Mouse (Mus musculus) neural tube, embryonic 15.5 days (tissue): ENCODE measurements around the gene Ttc1. TPM values are rescaled to one million over a fixed set of nuclear protein-coding genes. Genes with fewer than 3 reads are reported as not detected.
A peak's percentile ranks its signal among the peaks of the same experiment; 100 is the strongest.

Source experiments
- ATAC-seq: fragments of 200-750 bp; cut with Nextera tagmentation; 2 replicates; pipeline ENCODE4 v1.8.0; 2017; ENCODE audit warnings: mild to moderate bottlenecking, moderate TSS enrichment, moderate library complexity; ENCODE audit not compliant: low FRiP score
- H3K27ac ChIP-seq: fragments of 300-500 bp; sonication (generic); replicated peaks from 2 replicates; pipeline ENCODE4 v1.5.1; 2015; ENCODE audit warnings: mild to moderate bottlenecking, inconsistent platforms
- H3K27me3 ChIP-seq: fragments of 300-500 bp; sonication (generic); replicated peaks from 2 replicates; pipeline ENCODE4 v1.6.1; 2015; ENCODE audit warnings: inconsistent platforms
- H3K36me3 ChIP-seq: fragments of 300-500 bp; sonication (generic); 2 replicates; pipeline ENCODE4 v1.6.1; 2015; ENCODE audit warnings: inconsistent platforms
- H3K4me1 ChIP-seq: fragments of 300-500 bp; sonication (generic); 2 replicates; pipeline ENCODE4 v1.6.1; 2015; ENCODE audit warnings: inconsistent platforms
- H3K4me2 ChIP-seq: fragments of 300-500 bp; sonication (generic); 2 replicates; pipeline ENCODE4 v1.6.1; 2015; ENCODE audit warnings: inconsistent platforms, mild to moderate bottlenecking, moderate library complexity
- H3K4me3 ChIP-seq: fragments of 300-500 bp; sonication (generic); replicated peaks from 2 replicates; pipeline ENCODE4 v1.5.1; 2015; ENCODE audit warnings: mild to moderate bottlenecking, inconsistent platforms
- H3K9ac ChIP-seq: fragments of 300-500 bp; sonication (generic); replicated peaks from 2 replicates; pipeline ENCODE4 v1.6.1; 2015; ENCODE audit warnings: mild to moderate bottlenecking, inconsistent platforms
- H3K9me3 ChIP-seq: fragments of 300-500 bp; sonication (generic); replicated peaks from 2 replicates; pipeline ENCODE4 v1.6.1; 2016; ENCODE audit warnings: inconsistent platforms
- whole genome bisulfite sequencing: fragments of 180-500 bp; shearing (Covaris S2); methylation state at CpG from one replicate; pipeline ENCODE4 v1.1.7; 2015; ENCODE audit warnings: mixed read lengths; 5-methylcytosine and 5-hydroxymethylcytosine counted together
- polyA plus RNA-seq: library from polyadenylated mRNA; unstranded; fragments of >200 nt; fragmentation: Nextera tagmentation; extraction: Ambion mirVana; gene quantifications from 2 replicates; pipeline ENCODE4 v1.2.1, GENCODE M21; 2015

The Ttc1 gene
- polyA plus RNA-seq = 73.8 and 77.8 TPM in 2 replicates

DNA sequence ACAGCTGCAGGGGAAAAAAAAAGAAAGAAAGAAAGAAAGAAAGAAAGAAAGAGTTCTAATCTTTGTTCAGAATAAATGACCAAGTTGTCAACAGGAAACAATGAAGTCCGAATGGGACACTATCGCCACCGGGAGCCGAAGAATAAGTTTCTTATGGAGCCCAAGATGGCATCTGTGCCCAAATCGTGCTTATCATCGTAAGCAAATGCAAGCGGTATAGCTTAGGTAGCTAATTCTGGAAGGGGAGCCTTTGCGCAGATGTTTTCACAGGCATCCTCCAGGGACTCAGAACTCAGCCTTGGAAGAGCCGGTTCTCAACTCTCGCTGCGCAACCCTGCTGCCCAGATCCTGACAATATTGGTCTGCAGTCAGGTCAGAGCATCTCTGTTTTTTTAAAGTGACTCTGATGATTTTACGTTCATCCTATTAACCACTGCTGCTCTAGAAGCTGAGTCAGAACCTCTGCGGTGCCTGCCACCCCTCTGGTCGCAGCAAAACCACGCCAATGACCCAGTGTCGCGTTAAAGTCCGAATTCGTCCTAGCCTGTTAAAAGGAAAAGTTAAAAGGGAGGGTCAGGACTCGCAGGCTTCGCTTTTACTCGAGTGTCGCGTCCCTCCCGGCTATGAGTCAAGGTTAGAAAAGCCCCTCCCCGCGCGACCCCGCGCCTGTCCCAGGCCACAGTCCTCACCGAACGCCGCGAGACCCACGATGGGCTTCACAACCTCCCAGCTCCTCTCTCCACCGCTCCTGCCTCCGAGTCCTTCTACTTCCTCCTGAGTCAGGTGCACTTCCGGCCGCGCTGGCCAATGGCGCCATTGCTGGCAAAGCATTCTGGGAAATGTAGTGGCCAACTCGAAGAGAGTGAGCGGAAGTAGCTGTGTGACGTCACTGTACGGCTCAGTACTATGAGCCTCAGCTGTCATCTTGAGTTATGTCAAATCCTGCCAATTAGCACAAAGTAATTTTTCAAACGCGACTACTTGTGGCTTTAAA lies at the start of gene Ttc1:
Gene Ttc1, minus strand, starts transcription at position 776 of the 994 bp plus-strand sequence.
- peak; percentile 99 for ATAC-seq
- peak within 1 kb of the TSS; percentile 76 for H3K27ac ChIP-seq
- H3K4me1 ChIP-seq = peaks cover 18% of the 10 kb centered on the region
- H3K27me3 ChIP-seq = no peaks in the 10 kb centered on the region
- H3K9ac ChIP-seq = peak within 1 kb of the TSS; percentile 84
- H3K9me3 ChIP-seq = no peaks in the 10 kb centered on the region
- peak within 1 kb of the TSS; percentile 87 for H3K4me3 ChIP-seq
- 4% methylated on average over 47 of the region's 47 CpGs for WGBS
- H3K36me3 ChIP-seq = peaks cover 18% of the 10 kb centered on the region
- H3K4me2 ChIP-seq = peak within 1 kb of the TSS; percentile 89

DNA sequence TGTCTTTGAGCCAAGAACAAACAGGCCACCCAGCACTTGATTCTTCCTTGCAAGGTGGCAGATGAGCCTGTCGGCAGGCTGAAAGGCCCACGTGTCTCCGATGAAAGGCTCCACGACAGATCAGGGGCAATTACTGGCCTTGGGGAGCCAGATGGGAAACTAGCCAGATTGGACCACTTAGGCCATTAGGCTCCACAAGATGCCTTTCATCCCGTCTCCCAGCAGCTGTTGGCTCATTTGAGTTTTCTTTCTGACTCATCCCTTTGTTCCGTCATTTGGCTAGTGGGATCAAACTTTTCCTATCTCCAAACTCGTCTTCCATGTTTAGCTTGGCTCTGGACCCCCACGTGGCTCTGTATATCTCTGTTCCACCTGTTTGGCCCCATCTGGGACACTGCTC lies 48.2 kb upstream of the Ttc1 start:
- Histone ChIP-seq H3K4me1 (no peaks in the 10 kb centered on the region), H3K36me3 (no peaks in the 10 kb centered on the region), H3K9ac (no peak overlapping the region), H3K27ac (no peak overlapping the region), H3K27me3 (no peaks in the 10 kb centered on the region), H3K9me3 (no peaks in the 10 kb centered on the region), H3K4me2 (no peak overlapping the region), H3K4me3 (no peak overlapping the region)
- 25% methylated on average over 8 of the region's 8 CpGs for WGBS
- no peak for ATAC-seq

DNA sequence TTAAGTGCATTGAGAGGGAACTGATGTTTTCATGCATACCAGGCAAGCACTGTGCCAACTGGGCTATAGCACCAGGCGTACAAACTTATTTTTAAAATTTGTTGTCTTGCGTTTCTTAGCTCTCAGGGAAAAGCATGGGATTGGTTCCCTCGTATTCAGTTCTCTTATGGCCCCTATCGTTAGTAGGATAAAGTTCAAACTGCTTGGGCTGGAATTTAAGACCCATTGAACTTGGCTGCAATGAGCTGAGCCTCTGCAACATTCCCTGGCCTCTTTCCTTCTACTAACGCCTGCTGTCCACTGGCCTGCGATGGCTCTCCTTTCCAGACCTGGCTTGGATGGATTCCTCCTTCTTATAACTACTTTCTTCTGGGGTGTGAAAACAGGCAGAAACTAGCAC lies 42.6 kb upstream of the Ttc1 start:
- Histone ChIP-seq H3K9ac (no peak overlapping the region), H3K27me3 (no peaks in the 10 kb centered on the region), H3K4me1 (no peaks in the 10 kb centered on the region), H3K36me3 (no peaks in the 10 kb centered on the region), H3K9me3 (no peaks in the 10 kb centered on the region), H3K4me3 (no peak overlapping the region), H3K27ac (no peak overlapping the region), H3K4me2 (no peak overlapping the region)
- no peak for ATAC-seq
- 82% methylated on average over 6 of the region's 6 CpGs for WGBS

- 9% methylated on average over 2 of the region's 2 CpGs for WGBS
- H3K9ac ChIP-seq = no peak overlapping the region
- H3K36me3 ChIP-seq = no peaks in the 10 kb centered on the region
- H3K27me3 ChIP-seq = no peaks in the 10 kb centered on the region
- no peak overlapping the region for H3K4me3 ChIP-seq
- ATAC-seq = peak; percentile 77; the same call in 1 of the 2 replicates
- H3K4me1 ChIP-seq = no peaks in the 10 kb centered on the region
- no peaks in the 10 kb centered on the region for H3K9me3 ChIP-seq
- no peak overlapping the region for H3K4me2 ChIP-seq
- no peak overlapping the region for H3K27ac ChIP-seq
Observed at GRCm38 (mm10) chr11:43783772-43784171, 36.0 kb upstream of the Ttc1 start.

- Histone ChIP-seq H3K9ac (no peak overlapping the region), H3K36me3 (no peaks in the 10 kb centered on the region), H3K4me1 (no peaks in the 10 kb centered on the region), H3K27me3 (no peaks in the 10 kb centered on the region), H3K4me3 (no peak overlapping the region), H3K9me3 (no peaks in the 10 kb centered on the region), H3K4me2 (no peak overlapping the region), H3K27ac (no peak overlapping the region)
- ATAC-seq = no peak
- 64% methylated on average over 5 of the region's 5 CpGs for WGBS
Observed at GRCm38 (mm10) chr11:43783106-43783505, 35.3 kb upstream of the Ttc1 start.

DNA sequence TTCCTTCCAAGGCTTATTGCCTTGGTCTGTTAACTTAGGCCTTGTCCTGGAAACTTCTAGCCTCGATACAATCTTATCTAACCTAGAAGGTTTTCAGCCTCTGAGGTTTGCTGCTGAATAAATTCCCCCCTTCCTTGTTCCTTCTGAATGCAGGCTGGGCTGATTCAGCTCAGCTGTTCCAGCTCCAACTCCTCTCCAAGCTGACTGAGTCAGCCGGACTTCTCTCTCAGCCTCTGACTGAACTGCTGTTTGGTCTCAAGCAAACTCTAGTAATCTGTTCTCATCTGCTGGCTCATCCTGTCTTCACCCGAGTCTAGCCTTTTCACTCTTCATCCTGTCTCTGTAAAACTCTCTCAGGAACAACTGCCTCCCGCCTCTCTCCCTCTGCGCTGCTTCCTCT lies 31.7 kb upstream of the Ttc1 start:
- ATAC-seq = no peak
- Histone ChIP-seq H3K9me3 (no peaks in the 10 kb centered on the region), H3K27ac (no peak overlapping the region), H3K4me2 (no peak overlapping the region), H3K4me3 (no peak overlapping the region), H3K27me3 (peaks cover 15% of the 10 kb centered on the region), H3K4me1 (peaks cover 8% of the 10 kb centered on the region), H3K36me3 (no peaks in the 10 kb centered on the region), H3K9ac (no peak overlapping the region)
- WGBS = 84% methylated on average over 5 of the region's 5 CpGs

DNA sequence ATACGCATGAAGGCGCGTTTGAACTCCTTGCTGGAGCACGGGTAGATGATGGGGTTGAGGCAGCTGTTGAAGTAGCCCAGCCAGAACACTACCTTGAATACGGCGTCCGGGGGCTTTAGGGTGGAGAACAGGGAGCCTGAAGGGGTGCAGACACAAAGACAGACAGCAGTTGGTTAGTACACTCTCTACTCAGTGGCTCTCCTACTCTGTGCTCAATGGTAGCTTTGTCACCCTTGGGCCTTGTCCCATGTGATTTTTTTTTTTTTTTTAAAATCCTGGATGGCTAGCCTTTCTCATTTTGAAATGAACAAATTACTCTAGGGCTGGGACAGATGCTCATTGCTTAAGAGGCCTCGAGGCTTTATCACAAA lies 28.5 kb upstream of the Ttc1 start:
- no peaks in the 10 kb centered on the region for H3K9me3 ChIP-seq
- WGBS = 15% methylated on average over 8 of the region's 8 CpGs
- no peak for ATAC-seq

DNA sequence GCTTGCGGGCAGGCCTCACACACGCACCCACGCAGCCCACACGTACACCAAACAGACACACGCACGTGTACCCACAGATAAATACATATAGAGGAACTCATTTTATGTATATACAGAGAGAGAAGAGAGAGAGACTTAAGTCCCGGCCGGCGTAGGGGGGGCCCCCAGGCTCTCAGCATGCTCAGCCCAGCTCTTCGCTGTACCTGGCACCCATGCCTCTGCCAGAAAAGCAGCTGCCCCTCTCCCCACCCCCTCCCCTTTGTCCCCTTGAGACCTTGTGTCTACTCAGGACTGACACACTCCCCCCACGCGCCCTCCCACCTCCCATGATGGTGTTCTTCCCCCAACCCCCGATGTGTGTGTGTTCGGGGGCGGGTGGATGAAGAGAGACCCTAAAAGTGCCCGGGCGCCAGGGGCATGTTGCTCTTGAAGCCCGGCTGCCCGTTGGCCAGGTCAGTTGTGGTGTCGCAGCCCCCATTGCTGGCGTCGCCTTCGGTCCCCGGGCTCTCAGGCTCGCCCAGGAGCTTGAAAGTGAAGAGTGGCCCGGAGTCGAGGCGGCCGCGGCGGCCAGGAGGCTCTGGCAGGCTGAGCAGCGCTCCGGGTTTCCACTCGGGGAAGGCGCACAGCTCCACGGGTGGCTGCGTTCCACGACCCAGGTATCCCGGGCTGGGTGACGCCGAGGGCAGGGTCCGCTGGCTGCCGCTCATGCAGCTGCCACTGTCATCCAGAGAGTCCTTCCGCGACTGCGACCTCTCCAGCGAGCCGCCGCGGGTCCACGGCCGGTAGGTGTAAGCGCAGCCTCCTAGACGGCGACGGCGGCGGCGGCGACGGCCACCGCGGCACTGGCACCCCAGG lies 27.9 kb upstream of the Ttc1 start:
- peaks cover 21% of the 10 kb centered on the region for H3K27me3 ChIP-seq
- H3K4me3 ChIP-seq = peak overlapping the region; percentile 39
- H3K4me2 ChIP-seq = peak overlapping the region; percentile 62
- peaks cover 8% of the 10 kb centered on the region for H3K4me1 ChIP-seq
- 14% methylated on average over 59 of the region's 63 CpGs for WGBS
- H3K9me3 ChIP-seq = no peaks in the 10 kb centered on the region
- peak overlapping the region; percentile 37 for H3K9ac ChIP-seq
- no peaks in the 10 kb centered on the region for H3K36me3 ChIP-seq
- H3K27ac ChIP-seq = no peak overlapping the region
- ATAC-seq = no peak; the same call in 1 of the 2 replicates

More for the DNA sequence above, 28.5 kb upstream of the Ttc1 start:
- H3K36me3 ChIP-seq = no peaks in the 10 kb centered on the region
- peak overlapping the region; percentile 39 for H3K4me3 ChIP-seq
- H3K4me2 ChIP-seq = peak overlapping the region; percentile 62
- peaks cover 21% of the 10 kb centered on the region for H3K27me3 ChIP-seq
- no peak overlapping the region for H3K27ac ChIP-seq
- H3K4me1 ChIP-seq = peaks cover 8% of the 10 kb centered on the region
- H3K9ac ChIP-seq = peak overlapping the region; percentile 37

GRCm38 (mm10) chr11:43773725-43774124 lies 25.9 kb upstream of the Ttc1 start:
- 71% methylated on average over 5 of the region's 5 CpGs for whole genome bisulfite sequencing

DNA sequence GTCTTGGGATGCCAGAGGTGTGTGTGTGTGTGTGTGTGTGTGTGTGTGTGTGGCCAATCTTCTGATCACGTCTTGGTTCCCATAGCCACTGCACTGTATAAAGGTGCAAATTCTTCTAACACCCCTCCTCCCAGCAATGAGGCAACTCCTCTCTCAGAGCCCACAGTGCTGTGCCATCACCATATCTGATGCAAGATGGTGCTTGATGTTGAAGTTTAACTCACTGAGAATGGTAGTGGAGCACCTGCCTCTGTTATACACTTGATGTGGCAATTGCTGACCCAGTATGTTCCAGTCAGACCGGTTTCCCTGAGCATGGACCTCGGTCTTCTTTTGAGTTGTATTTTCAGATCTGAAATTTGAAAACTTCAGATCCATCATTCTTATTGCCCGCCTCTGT lies 22.3 kb upstream of the Ttc1 start:
- H3K9ac ChIP-seq = no peak overlapping the region
- no peak overlapping the region for H3K4me2 ChIP-seq
- peaks cover 9% of the 10 kb centered on the region; the same call in 1 of the 2 replicates for H3K27me3 ChIP-seq
- H3K27ac ChIP-seq = no peak overlapping the region
- peaks cover 6% of the 10 kb centered on the region for H3K4me1 ChIP-seq
- H3K9me3 ChIP-seq = no peaks in the 10 kb centered on the region
- WGBS = 89% methylated on average over 4 of the region's 4 CpGs
- ATAC-seq = no peak
- H3K4me3 ChIP-seq = no peak overlapping the region
- H3K36me3 ChIP-seq = no peaks in the 10 kb centered on the region

More at GRCm38 (mm10) chr11:43773725-43774124, 25.9 kb upstream of the Ttc1 start:
- H3K36me3 ChIP-seq = no peaks in the 10 kb centered on the region
- no peak overlapping the region for H3K9ac ChIP-seq
- H3K4me2 ChIP-seq = no peak overlapping the region
- H3K27ac ChIP-seq = no peak overlapping the region
- ATAC-seq = no peak
- peaks cover 8% of the 10 kb centered on the region for H3K4me1 ChIP-seq
- H3K4me3 ChIP-seq = no peak overlapping the region
- H3K9me3 ChIP-seq = no peaks in the 10 kb centered on the region
- H3K27me3 ChIP-seq = peaks cover 21% of the 10 kb centered on the region

DNA sequence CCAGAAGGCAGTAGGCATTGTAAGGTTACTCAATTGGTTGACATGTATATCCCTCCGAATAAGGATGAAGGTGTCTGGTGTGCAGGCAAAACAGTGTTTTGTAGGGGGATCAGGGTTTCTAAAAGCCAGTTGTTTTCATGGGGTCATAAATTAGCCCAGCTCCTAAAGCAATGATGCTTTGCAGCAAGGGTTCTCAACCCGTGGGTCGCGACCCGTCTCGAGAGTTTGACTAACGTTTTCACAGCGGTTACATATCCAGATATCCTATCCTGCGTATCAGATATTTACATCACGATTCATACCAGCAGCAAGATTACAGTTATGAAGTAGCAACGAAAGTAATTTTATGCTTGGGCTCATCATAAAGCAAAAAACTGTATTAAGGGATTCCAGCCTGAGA lies 19.9 kb upstream of the Ttc1 start:
- Histone ChIP-seq H3K27me3 (no peaks in the 10 kb centered on the region; the same call in 1 of the 2 replicates), H3K27ac (no peak overlapping the region), H3K9me3 (no peaks in the 10 kb centered on the region), H3K4me1 (peaks cover 6% of the 10 kb centered on the region), H3K36me3 (no peaks in the 10 kb centered on the region), H3K9ac (no peak overlapping the region), H3K4me2 (peak overlapping the region; percentile 69), H3K4me3 (peak overlapping the region; percentile 52)
- 59% methylated on average over 11 of the region's 11 CpGs for WGBS
- no peak for ATAC-seq
